Mouse (Mus musculus): ENCODE measurements at regions not wholly inside any gene's neighbourhood (a gene's known extent, or its start where the extent isn't known, plus 50 kb on each side); places are given as distances from the start of the nearest gene placed in this dataset.

- TF ChIP-seq GATA1 (IDR thresholded peaks at IDR 0.05; ENCODE audit: low read length): no peak
These were observed 682.0 kb downstream of the Gsdmc2 start for GRCm38 (mm10) chr15:63162881-63163549.

- no peak for TF ChIP-seq GATA1 (IDR thresholded peaks at IDR 0.05; ENCODE audit: low read length)
These were observed 721.8 kb downstream of the Gsdmc2 start for GRCm38 (mm10) chr15:63123123-63123688.

- no peak for TF ChIP-seq GATA1 (IDR thresholded peaks at IDR 0.05; ENCODE audit: low read length)
These were observed 732.1 kb downstream of the Gsdmc2 start for GRCm38 (mm10) chr15:63112918-63113317.

DNA sequence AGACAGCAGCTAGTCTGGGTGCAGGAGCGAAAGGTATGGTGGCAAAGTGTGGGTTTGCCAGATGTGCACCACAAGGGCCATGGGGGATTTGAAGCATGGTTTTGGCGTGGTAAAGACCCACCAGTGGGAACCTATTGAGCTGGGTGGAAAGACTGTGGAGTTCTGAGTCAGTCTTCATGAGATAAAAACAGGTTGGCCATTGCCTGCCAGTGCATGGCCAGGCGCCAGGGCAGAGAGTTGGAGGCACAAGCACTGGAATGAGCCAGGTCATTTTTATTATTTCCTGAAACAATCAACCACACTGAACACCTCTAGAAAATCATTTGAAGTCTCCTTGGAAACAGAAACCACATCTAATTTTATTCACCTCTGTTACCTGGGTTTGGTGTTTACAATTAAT is 744.9 kb downstream of the Gsdmc2 start:
- no peak for TF ChIP-seq GATA1 (IDR thresholded peaks at IDR 0.05; ENCODE audit: low read length)

DNA sequence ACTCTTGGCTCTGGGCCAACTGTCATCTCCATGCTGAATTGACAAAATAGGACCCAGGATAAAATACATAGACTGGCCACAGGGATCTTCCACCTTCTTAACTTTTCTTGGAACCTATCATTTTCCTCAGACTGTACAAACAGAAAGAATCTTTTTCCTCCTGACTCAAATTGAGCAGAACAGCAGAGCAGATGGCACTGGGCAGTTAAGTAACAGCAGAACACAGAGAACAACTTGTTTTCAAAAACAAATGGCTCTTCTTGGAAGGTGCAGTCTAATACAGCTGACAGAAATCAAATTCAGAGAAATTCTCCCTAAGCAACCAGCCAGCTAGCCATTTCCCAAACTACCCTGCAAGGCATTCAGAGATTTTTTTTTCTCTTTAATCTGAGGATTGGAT is 763.0 kb downstream of the Gsdmc2 start:
- no peak for TF ChIP-seq GATA1 (IDR thresholded peaks at IDR 0.05; ENCODE audit: low read length)

GRCm38 (mm10) chr15:63079825-63080224 is 765.2 kb downstream of the Gsdmc2 start:
- TF ChIP-seq GATA1 (IDR thresholded peaks at IDR 0.05; ENCODE audit: low read length): no peak

- no peak for TF ChIP-seq GATA1 (IDR thresholded peaks at IDR 0.05; ENCODE audit: low read length)
These were observed 773.1 kb downstream of the Gsdmc2 start for GRCm38 (mm10) chr15:63071921-63072320.

- TF ChIP-seq GATA1 (IDR thresholded peaks at IDR 0.05; ENCODE audit: low read length): no peak
These were observed 777.9 kb downstream of the Gsdmc2 start for GRCm38 (mm10) chr15:63067126-63067525.

DNA sequence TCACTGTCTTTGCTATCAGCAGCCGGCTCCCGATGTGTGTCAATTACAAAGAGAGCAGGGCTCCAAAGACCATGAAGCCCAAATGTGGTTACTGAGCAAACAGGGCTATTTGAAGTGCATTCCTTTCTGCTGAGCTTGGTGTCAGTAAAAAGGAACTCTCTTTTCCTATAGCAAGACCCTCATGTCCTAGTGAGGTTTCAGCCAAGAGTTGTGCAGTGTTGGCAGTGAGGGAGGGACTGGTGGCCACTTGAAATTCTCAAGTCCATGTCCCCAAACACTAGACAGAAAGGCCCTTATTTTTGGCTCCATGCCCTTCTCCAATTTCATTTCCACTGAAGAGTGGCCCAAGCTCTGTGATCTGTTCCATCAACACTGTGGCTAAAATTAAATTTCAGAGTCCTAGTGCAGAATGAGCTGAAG is 778.9 kb downstream of the Gsdmc2 start:
- TF ChIP-seq GATA1 (IDR thresholded peaks at IDR 0.05; ENCODE audit: low read length): no peak

DNA sequence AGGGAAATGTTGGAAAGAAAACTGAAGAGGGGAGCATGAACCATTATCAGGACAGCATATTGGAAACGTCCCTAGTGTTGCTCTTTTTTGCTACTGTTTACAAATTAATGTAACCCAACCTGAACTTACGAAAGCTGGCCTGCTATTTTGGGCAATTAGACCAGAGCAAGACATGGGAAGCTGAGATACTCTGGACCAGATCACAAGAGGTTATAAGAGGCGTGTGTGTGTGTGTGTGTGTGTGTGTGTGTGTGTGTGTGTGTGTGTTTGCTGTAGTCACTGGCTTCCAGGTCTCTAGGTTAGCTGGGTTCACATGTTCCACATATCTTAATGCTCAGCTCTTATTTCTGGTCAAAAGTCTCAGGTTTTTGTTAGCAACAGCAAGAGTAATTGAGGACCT is 783.1 kb downstream of the Gsdmc2 start:
- no peak for TF ChIP-seq GATA1 (IDR thresholded peaks at IDR 0.05; ENCODE audit: low read length)

- no peak for TF ChIP-seq GATA1 (IDR thresholded peaks at IDR 0.05; ENCODE audit: low read length)
These were observed 784.2 kb downstream of the Gsdmc2 start for GRCm38 (mm10) chr15:63060826-63061225.

DNA sequence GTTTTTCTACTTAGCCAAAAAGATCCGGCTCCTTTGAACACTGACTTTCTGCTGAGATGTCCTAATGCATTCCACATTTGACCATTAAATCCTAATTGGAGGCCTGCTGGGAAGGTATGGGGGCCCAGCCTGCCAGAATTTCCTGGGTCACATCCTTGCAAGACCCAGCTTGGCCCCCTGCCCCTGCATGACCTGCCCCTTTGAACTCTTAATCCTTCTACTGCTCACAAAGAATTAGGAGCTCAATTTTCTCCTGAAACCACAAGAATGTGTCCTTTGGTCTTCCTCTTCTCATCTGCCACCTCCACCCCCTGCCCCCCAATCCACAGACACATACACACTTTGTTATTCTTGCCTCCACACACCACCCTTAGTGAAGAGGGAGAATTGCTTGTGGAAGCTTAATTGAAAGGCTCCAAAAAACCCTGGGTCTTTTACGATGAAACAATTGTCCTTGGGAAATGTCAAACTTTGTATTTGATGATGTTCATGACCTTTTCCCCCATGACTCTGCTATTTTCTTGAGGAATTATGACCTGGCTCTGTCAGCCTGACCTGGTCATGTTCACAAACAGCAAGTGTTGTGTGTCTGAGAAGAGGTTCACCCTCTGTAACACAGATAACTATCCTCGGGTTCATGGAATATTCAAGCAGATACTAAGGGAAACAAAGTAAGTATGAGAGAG is 792.3 kb downstream of the Gsdmc2 start:
- no peak for TF ChIP-seq GATA1 (IDR thresholded peaks at IDR 0.05; ENCODE audit: low read length)

GRCm38 (mm10) chr15:63050033-63050432 is 794.9 kb downstream of the Gsdmc2 start:
- no peak for TF ChIP-seq GATA1 (IDR thresholded peaks at IDR 0.05; ENCODE audit: low read length)

DNA sequence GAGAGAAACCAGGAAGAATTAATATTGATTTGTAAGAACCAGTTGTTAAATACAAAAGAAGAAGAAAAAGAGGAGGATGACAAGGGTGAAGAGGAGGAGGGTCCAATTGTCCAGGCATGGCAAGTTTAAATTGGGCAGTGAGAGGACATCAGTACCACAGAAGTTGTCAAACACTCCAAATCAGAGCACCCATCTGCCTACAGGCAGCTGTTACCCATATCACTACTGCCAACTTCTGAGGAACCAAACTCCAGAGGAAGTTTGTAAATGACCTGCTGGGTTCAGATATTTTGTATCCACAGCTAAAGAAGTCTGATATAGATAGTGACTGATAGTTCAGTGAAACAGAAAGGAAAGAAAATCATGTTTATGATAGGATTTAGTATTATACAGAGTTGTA is 802.6 kb downstream of the Gsdmc2 start:
- TF ChIP-seq GATA1 (IDR thresholded peaks at IDR 0.05; ENCODE audit: low read length): no peak

DNA sequence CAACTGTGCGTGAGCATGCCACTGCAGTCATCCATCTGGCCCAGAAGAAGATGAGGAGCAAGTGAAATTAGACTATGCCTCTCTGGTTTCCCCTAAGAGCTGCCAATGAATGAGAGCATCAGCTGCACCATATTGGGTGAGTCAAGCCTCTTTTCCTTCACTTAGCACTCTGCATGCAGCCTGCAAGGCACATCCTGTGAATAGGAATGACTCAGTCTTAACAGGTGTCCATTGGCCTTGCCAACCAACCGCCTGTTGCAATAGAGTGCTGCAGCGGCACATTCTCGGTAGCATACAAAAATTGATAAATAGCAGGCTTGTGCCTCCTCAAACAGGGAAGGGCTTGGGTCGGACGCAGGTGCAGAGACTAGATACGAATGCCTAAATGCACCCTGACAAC is 808.7 kb downstream of the Gsdmc2 start:
- no peak for TF ChIP-seq GATA1 (IDR thresholded peaks at IDR 0.05; ENCODE audit: low read length)

GRCm38 (mm10) chr15:63020826-63021225 is 824.2 kb downstream of the Gsdmc2 start:
- TF ChIP-seq GATA1 (IDR thresholded peaks at IDR 0.05; ENCODE audit: low read length): no peak

DNA sequence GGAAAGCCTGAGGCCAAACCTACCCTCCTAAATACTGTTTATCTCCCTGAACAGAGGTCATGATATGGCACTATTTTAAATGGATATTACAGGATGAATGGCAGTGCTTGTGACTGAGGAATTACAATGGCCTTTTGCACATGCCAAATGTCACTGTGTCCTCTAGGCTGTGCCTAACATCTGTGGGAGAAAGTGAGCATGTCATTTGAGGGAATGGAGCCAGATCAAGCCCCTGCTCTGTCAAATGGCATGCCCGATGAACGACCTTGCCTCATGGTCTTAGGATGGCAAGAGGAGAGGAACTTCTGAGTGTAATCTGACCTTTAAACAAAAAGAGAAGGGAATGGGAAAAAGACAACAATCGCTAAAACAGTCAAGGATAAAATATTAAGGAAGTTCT is 827.0 kb downstream of the Gsdmc2 start:
- TF ChIP-seq GATA1 (IDR thresholded peaks at IDR 0.05; ENCODE audit: low read length): no peak
